Mouse (Mus musculus) ES-E14 (cell line): ENCODE data around the gene St7l. TPM values are rescaled to one million over a fixed set of nuclear protein-coding genes. Genes with fewer than 3 reads are reported as not detected.

Experiments
- DNase-seq: peaks from one replicate; pipeline ENCODE4 v3.0.0-alpha.2; 2013; ENCODE audit warnings: low read depth, low spot score
- H3K27ac ChIP-seq: 2 replicates; pipeline ENCODE4 v1.5.1; 2012; ENCODE audit warnings: low read depth, mild to moderate bottlenecking, low read length, moderate library complexity, mixed read lengths; ENCODE audit not compliant: poor library complexity, insufficient read depth, severe bottlenecking
- H3K36me3 ChIP-seq: 2 replicates; pipeline ENCODE4 v1.6.1; 2012; ENCODE audit warnings: mild to moderate bottlenecking, low read length, moderate library complexity, mixed read lengths; ENCODE audit not compliant: control insufficient read depth, poor library complexity, insufficient read depth, severe bottlenecking
- H3K4me1 ChIP-seq, 2 experiments: fragments of 150-350 bp in 1 of 2; sonication (generic) in 1 of 2; 2 replicates each; pipeline ENCODE4 v1.6.1; 2012; ENCODE audit warnings: low read length in 2 of 2, mild to moderate bottlenecking in 1 of 2, mixed read lengths in 1 of 2; ENCODE audit not compliant: control insufficient read depth in 2 of 2, insufficient read depth in 2 of 2, poor library complexity in 1 of 2
- H3K4me3 ChIP-seq, 2 experiments: fragments of 150-350 bp in 1 of 2; sonication (generic) in 1 of 2; 2 replicates each; pipeline ENCODE4 v1.5.1; 2012; ENCODE audit warnings: low read length in 2 of 2, low read depth in 1 of 2, mild to moderate bottlenecking in 1 of 2, mixed read lengths in 1 of 2; ENCODE audit not compliant: insufficient read depth in 1 of 2, poor library complexity in 1 of 2, severe bottlenecking in 1 of 2
- H3K9ac ChIP-seq: 2 replicates; pipeline ENCODE4 v1.6.1; 2012; ENCODE audit warnings: low read depth, mild to moderate bottlenecking, low read length, mixed read lengths; ENCODE audit not compliant: poor library complexity, insufficient read depth, severe bottlenecking
- H3K9me3 ChIP-seq: fragments of 150-350 bp; sonication (generic); 2 replicates; pipeline ENCODE4 v1.6.1; 2012; ENCODE audit warnings: low read depth, mild to moderate bottlenecking, low read length; ENCODE audit not compliant: control insufficient read depth, insufficient read depth
- CHD2 ChIP-seq: IDR thresholded peaks from 2 replicates; pipeline ENCODE4 v1.6.1; 2014; ENCODE audit warnings: mild to moderate bottlenecking, low read depth, low read length, inconsistent platforms
- HCFC1 ChIP-seq: IDR thresholded peaks from 2 replicates; pipeline ENCODE4 v1.6.1; 2012; ENCODE audit warnings: low read length, inconsistent platforms, borderline replicate concordance; ENCODE audit not compliant: insufficient read depth
- MAFK ChIP-seq: IDR thresholded peaks from 2 replicates; pipeline ENCODE4 v1.6.1; 2014; ENCODE audit warnings: mild to moderate bottlenecking, low read depth, low read length, inconsistent platforms; ENCODE audit not compliant: insufficient read depth
- ZC3H11A ChIP-seq: IDR thresholded peaks from 2 replicates; pipeline ENCODE4 v1.6.1; 2012; ENCODE audit warnings: low read depth, mild to moderate bottlenecking, inconsistent platforms, low read length, borderline replicate concordance
- ZNF384 ChIP-seq: IDR thresholded peaks from 2 replicates; pipeline ENCODE4 v1.6.1; 2012; ENCODE audit warnings: low read depth, low read length, inconsistent platforms
- in situ Hi-C, 2 experiments: fragments of 600-800 bp; cut with MboI; formaldehyde crosslinking; loops; one replicate each; pipeline ENCODE4 v1.15.1; 2025; ENCODE audit warnings: low sequenced_read_pairs in 2 of 2, inconsistent platforms in 1 of 2; ENCODE audit not compliant: unreplicated experiment in 2 of 2
- total RNA-seq: library from RNA; depleted of rRNA; stranded (reverse); fragments of 300-350 nt; gene quantifications from 2 replicates; pipeline ENCODE4 v1.2.3, GENCODE M21; 2012

The St7l gene
- total RNA-seq, 1 experiment: 14.3 TPM

GRCm38 (mm10) chr3:104960026-104961000, 96.5 kb downstream of the St7l start:
- in situ Hi-C loops: no loop called here
- Histone ChIP-seq H3K36me3 (no peaks in the 10 kb centered on the region), H3K9me3 (no peaks in the 10 kb centered on the region), H3K4me1 (peaks cover 0 to 6% of the 10 kb centered on the region in 2 experiments; a peak in 1 of 4 replicates), H3K4me3 (no peak overlapping the region), H3K9ac (no peak overlapping the region), H3K27ac (no peak overlapping the region)
- no peak for DNase-seq
- TF ChIP-seq ZC3H11A (no peak), HCFC1 (no peak), MAFK (no peak), CHD2 (no peak), ZNF384 (no peak)

DNA sequence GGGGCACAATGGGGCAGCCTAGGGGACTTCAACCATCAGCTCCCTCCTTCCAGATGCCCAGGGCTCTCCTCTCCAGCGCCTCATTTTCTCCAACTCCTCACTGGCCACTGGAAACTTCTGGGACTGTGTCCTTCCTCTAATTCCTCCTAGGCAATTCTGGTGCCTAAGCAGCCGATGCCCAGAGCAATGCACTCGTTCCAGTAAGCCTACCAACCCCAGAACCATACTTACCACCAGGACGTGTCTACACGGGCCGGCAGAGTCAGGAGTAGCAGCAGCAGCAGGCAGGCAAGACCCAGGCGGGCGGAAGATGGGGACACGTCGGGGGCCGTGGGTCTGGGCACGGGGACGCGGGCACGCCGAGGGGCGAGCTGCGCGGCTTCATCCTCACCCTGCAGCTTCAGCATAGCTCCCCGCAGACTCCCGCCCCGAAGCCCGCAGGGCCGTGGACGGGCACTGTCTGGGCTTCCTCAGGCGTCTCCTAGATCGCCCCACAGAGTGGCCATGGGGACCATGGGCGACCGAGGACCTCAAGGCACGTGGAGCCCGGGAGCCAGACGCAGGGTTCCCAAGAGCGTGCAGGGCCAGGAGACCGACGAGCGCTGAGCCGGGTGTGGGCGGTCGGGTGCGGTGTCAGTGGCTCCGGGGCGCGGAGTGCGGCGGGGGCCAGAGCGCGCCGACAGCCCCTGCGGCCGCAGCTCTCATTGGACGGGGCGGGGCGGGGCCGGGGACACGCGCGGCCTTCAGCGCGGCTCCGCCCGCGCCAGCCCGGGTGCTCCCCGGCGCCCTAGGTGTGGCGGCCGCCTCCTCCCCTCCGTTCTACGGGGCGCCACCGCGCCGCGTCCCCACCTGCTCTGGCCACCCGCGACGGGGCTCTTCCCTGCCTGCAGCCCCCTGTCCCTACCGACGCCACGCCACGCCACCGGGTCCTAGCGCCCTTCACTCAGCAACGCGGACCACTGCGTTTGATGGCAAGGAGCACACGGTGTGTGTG, 97.6 kb downstream of the St7l start, which contains the start of gene Wnt2b:
Wnt2b (minus strand) TSS at position 856 of the 994 bp plus-strand sequence.
- peaks cover 0 to 6% of the 10 kb centered on the region in 2 experiments; a peak in 1 of 4 replicates for H3K4me1 ChIP-seq

DNA sequence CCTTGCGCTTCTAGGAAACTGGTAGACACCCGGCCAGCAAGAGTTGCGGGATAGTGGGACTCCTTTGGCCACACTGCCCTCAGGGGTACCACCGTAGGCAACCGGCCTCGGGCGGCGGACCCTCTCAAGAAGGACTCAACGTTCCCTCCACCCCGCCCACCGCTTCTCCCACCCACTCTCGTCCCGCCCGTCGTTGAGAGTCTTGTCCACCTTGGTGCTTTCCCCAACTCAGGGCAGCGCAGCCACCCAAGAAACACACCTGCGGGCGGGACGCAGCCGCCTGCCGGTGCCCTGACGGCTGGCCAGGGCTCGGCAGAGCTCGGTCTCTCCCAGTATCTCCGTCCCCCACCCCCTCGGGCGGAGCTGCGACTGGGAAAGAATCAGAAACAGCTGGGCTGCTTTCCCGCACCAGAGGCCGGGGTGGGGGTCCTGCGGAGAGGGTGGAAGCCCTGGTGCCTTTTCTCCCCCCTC, 98.4 kb downstream of the St7l start:
- TF ChIP-seq MAFK (no peak), ZNF384 (no peak), HCFC1 (no peak), ZC3H11A (no peak), CHD2 (no peak)
- H3K9ac ChIP-seq: no peak overlapping the region
- peaks cover 0 to 6% of the 10 kb centered on the region in 2 experiments; a peak in 1 of 4 replicates for H3K4me1 ChIP-seq
- in situ Hi-C loops: no loop called here
- H3K36me3 ChIP-seq: no peaks in the 10 kb centered on the region
- H3K4me3 ChIP-seq: peak overlapping the region; percentile 60 to 61
- no peaks in the 10 kb centered on the region for H3K9me3 ChIP-seq
- H3K27ac ChIP-seq: no peak overlapping the region
- no peak for DNase-seq

More for the DNA sequence above, 97.6 kb downstream of the St7l start, which contains the start of gene Wnt2b:
- H3K36me3 ChIP-seq: no peaks in the 10 kb centered on the region
- H3K27ac ChIP-seq: no peak within 1 kb of the TSS
- in situ Hi-C loops: no loop called here
- no peaks in the 10 kb centered on the region for H3K9me3 ChIP-seq
- H3K4me3 ChIP-seq: peak within 1 kb of the TSS; percentile 60 to 61
- no peak for TF ChIP-seq ZNF384
- no peak for TF ChIP-seq HCFC1
- no peak for TF ChIP-seq CHD2
- no peak for TF ChIP-seq MAFK
- TF ChIP-seq ZC3H11A: no peak
- H3K9ac ChIP-seq: peak within 1 kb of the TSS; percentile 67; the same call in 1 of the 2 replicates
- DNase-seq: no peak

- no peak overlapping the region for H3K9ac ChIP-seq
- no peaks in the 10 kb centered on the region for H3K36me3 ChIP-seq
- TF ChIP-seq HCFC1 (no peak), MAFK (no peak), CHD2 (no peak), ZC3H11A (no peak), ZNF384 (no peak)
- in situ Hi-C loops: no loop called here
- DNase-seq: no peak
- H3K9me3 ChIP-seq: no peaks in the 10 kb centered on the region
- H3K4me3 ChIP-seq: no peak overlapping the region
- peaks cover 0 to 6% of the 10 kb centered on the region in 2 experiments; a peak in 1 of 4 replicates for H3K4me1 ChIP-seq
- no peak overlapping the region for H3K27ac ChIP-seq
These were observed 99.1 kb downstream of the St7l start for GRCm38 (mm10) chr3:104962866-104963265.
